ENCODE assay signal across 9 mouse cellular contexts in genomic region chr16:4781524-4782196, GRCm38 (mm10). TPM values are rescaled to one million over a fixed set of nuclear protein-coding genes. Genes with fewer than 3 reads are reported as not detected.
A peak's percentile ranks its signal among the peaks of the same experiment; 100 is the strongest.
DNase-seq lines count a peak whose midpoint lies in the region; ATAC-seq and TF ChIP-seq lines count a peak whose summit lies in the region.
"Had no signal": no experiment of that assay in that cellular context is flagged by ENCODE, and none has a peak within 500 bp of the region (broad histone marks: within the 10 kb centered on the region; RNA-seq: fewer than 3 reads in every experiment).

No protein-coding gene starts in this region.

- peaks cover 43% of the 10 kb centered on the region for H3K79me2 ChIP-seq in CH12.LX (replicated peaks; ENCODE audit: control insufficient read depth, extremely low read depth, insufficient read depth, poor library complexity, severe bottlenecking)

- no peak overlapping the region for H3K9ac ChIP-seq in CH12.LX (ENCODE audit: insufficient read depth, low read depth)
- no peak overlapping the region for H3K9ac ChIP-seq in midbrain, embryonic 11.5 days (ENCODE audit: low read length)

- WGBS in midbrain, embryonic 11.5 days: 97% methylated on average over 5 of the region's 5 CpGs

- DNase-seq in CH12.LX (ENCODE audit: extremely low read depth): peak; percentile 50
- peak; percentile 56 for DNase-seq in adrenal gland, adult 8-10 months
- peak; percentile 75 for DNase-seq in fibroblast of lung, adult 2 months (ENCODE audit: low read depth)
- DNase-seq in heart, postnatal 10 days: peak; percentile 77 to 82
- DNase-seq in layer of hippocampus, postnatal 36 days: peak; percentile 59 to 68
- peak; percentile 70 for DNase-seq in ovary, postnatal 36 days (ENCODE audit: low spot score)
- no peak for DNase-seq in midbrain, embryonic 11.5 days (ENCODE audit: low spot score, missing footprints)
- no peak for DNase-seq in T-cell, adult 2 months (ENCODE audit: low spot score)

- no peaks in the 10 kb centered on the region for H3K9me3 ChIP-seq in CH12.LX (replicated peaks; ENCODE audit: low read length)
- no peaks in the 10 kb centered on the region for H3K9me3 ChIP-seq in midbrain, embryonic 11.5 days (ENCODE audit: control insufficient read depth, low read length)

- intact Hi-C loops in heart, postnatal 10 days (cut with DNase I): loop anchor here (5.0 kb wide), 1 partner anchor 54 kb away; the partner anchor contains the start of gene Hmox2

- TF ChIP-seq RAD21 in CH12.LX (IDR thresholded peaks at IDR 0.05; ENCODE audit: low read depth, low read length): no peak

- no peak for TF ChIP-seq CTCF in CH12.LX (conservative IDR thresholded peaks at IDR 0.05 in 1 of 2, IDR thresholded peaks at IDR 0.05 in 1 of 2; ENCODE audit: low read depth in 2 of 2, low read length in 2 of 2)

- H3K4me3 ChIP-seq in CH12.LX (replicated peaks in 1 of 3; ENCODE audit: low read depth in 2 of 3, low read length in 2 of 3, poor library complexity in 1 of 3): peak overlapping the region in 1 of 3 experiments; percentile 6
- H3K4me3 ChIP-seq in midbrain, embryonic 11.5 days (ENCODE audit: low read depth, low read length): no peak overlapping the region

- peaks cover 23 to 65% of the 10 kb centered on the region in 2 experiments for H3K4me1 ChIP-seq in CH12.LX (ENCODE audit: control insufficient read depth in 1 of 2, insufficient read depth in 2 of 2)
- no peaks in the 10 kb centered on the region for H3K4me1 ChIP-seq in midbrain, embryonic 11.5 days (ENCODE audit: control insufficient read depth, insufficient read depth, low read length)

- H3K27ac ChIP-seq in CH12.LX (ENCODE audit: insufficient read depth, low read depth): peak overlapping the region; percentile 40
- H3K27ac ChIP-seq in midbrain, embryonic 11.5 days (ENCODE audit: low read depth, low read length): no peak overlapping the region

- peaks cover 13 to 58% of the 10 kb centered on the region in 2 experiments for H3K36me3 ChIP-seq in CH12.LX (replicated peaks in 1 of 2; ENCODE audit: control insufficient read depth in 1 of 2, insufficient read depth in 1 of 2, low read length in 1 of 2)
- no peaks in the 10 kb centered on the region; the same call in 1 of the 2 replicates for H3K36me3 ChIP-seq in midbrain, embryonic 11.5 days (ENCODE audit: control insufficient read depth, insufficient read depth, low read length)

- H3K4me2 ChIP-seq in CH12.LX (ENCODE audit: insufficient read depth, low read depth, poor library complexity, severe bottlenecking): peak overlapping the region; percentile 30
- no peak overlapping the region for H3K4me2 ChIP-seq in midbrain, embryonic 11.5 days

- ATAC-seq in midbrain, embryonic 11.5 days (ENCODE audit: low FRiP score): no peak

- TF ChIP-seq EP300 in CH12.LX (IDR thresholded peaks at IDR 0.05; ENCODE audit: low read length): peak; percentile 66

- no peaks in the 10 kb centered on the region for H3K27me3 ChIP-seq in CH12.LX (replicated peaks)
- H3K27me3 ChIP-seq in midbrain, embryonic 11.5 days (ENCODE audit: control insufficient read depth, insufficient read depth, low read length): no peaks in the 10 kb centered on the region

- TF ChIP-seq POLR2A in CH12.LX (IDR thresholded peaks at IDR 0.05; ENCODE audit: low read depth, low read length): no peak

- dilution Hi-C loops in CH12.LX (cut with MboI; ENCODE audit: extremely low pct_ligation_motif_present, extremely low pct_unique_long_range_greater_than_20kb, low sequenced_read_pairs): no loop called here

- in situ Hi-C loops in CH12.LX (cut with MboI; ENCODE audit: low pct_ligation_motif_present, low pct_unique_long_range_greater_than_20kb, low sequenced_read_pairs): no loop called here

TF ChIP-seq in CH12.LX, 34 proteins besides CTCF, POLR2A, EP300 and RAD21:
- TF ChIP-seq IRF4 (IDR thresholded peaks at IDR 0.05; ENCODE audit: low read depth, low read length): peak; percentile 20; the same call in 1 of the 2 replicates
- TF ChIP-seq ZC3H11A (IDR thresholded peaks at IDR 0.05; ENCODE audit: low read depth, low read length): no peak
- TF ChIP-seq MAX (IDR thresholded peaks at IDR 0.05; ENCODE audit: low read length): no peak
- peak; percentile 45; the same call in 1 of the 2 replicates for TF ChIP-seq ETS1 (conservative IDR thresholded peaks at IDR 0.05; ENCODE audit: low read depth, low read length)
- TF ChIP-seq SIN3A (IDR thresholded peaks at IDR 0.05; ENCODE audit: low read length): peak; percentile 25; the same call in 1 of the 2 replicates
- peak; percentile 89 for TF ChIP-seq MEF2A (IDR thresholded peaks at IDR 0.05; ENCODE audit: borderline replicate concordance, low read depth, low read length)
- TF ChIP-seq TCF12 (IDR thresholded peaks at IDR 0.05; ENCODE audit: low read depth, low read length): peak; percentile 55; the same call in 1 of the 2 replicates

RNA-seq across cellular contexts. Expression of gene Cdip1, which starts 8.4 kb away (rescaled TPM):
- total RNA-seq in CH12.LX (2012; rRNA removed): 28.0 and 28.7 TPM in 2 replicates
- total RNA-seq in CH12.LX (2014; rRNA removed): 20.0 and 22.3 TPM in 2 replicates
- polyA plus RNA-seq in CH12.LX (2012; ENCODE audit: insufficient read length, low read depth): 18.5 and 22.2 TPM in 2 replicates
- 100 to 1,000 TPM; 120 to 148 (median 143) TPM for total RNA-seq in adrenal gland, adult 8-10 months (2022)
- 10 to 100 TPM; 89.4 to 96.2 TPM for total RNA-seq in heart, postnatal 10 days (2021)
- total RNA-seq in layer of hippocampus, postnatal 36 days (2021): 100 to 1,000 TPM; 236 to 243 TPM
- 85.7 and 85.8 TPM in 2 replicates for polyA plus RNA-seq in midbrain, embryonic 11.5 days (2014; fragmentation: Nextera tagmentation; extraction: Ambion mirVana)

RNA-seq across cellular contexts. Expression of gene 4930562C15Rik, which starts 53.6 kb away (rescaled TPM):
- total RNA-seq in CH12.LX (2012; rRNA removed): 0.04 and 0.13 TPM in 2 replicates
- 0.11 and 0.20 TPM in 2 replicates for total RNA-seq in CH12.LX (2014; rRNA removed)
- polyA plus RNA-seq in CH12.LX (2012; ENCODE audit: insufficient read length, low read depth): 0.59 and 0.80 TPM in 2 replicates
- under 1 TPM in 1 of 4 experiments, not detected in 3; 0.14 TPM for total RNA-seq in adrenal gland, adult 8-10 months (2022)
- total RNA-seq in heart, postnatal 10 days (2021): not detected
- not detected for total RNA-seq in layer of hippocampus, postnatal 36 days (2021)
- 0.29 TPM in 1 of 2 replicates, not detected in the other for polyA plus RNA-seq in midbrain, embryonic 11.5 days (2014; fragmentation: Nextera tagmentation; extraction: Ambion mirVana)
- polyA plus RNA-seq: small intestine, adult 2 months had no signal

RNA-seq across cellular contexts. Expression of gene Hmox2, which starts 55.5 kb away (rescaled TPM):
- total RNA-seq in CH12.LX (2012; rRNA removed): 72.3 and 73.2 TPM in 2 replicates
- 74.0 and 80.4 TPM in 2 replicates for total RNA-seq in CH12.LX (2014; rRNA removed)
- polyA plus RNA-seq in CH12.LX (2012; ENCODE audit: insufficient read length, low read depth): 91.9 and 121 TPM in 2 replicates
- total RNA-seq in adrenal gland, adult 8-10 months (2022): 100 to 1,000 TPM in 1 of 4 experiments, 10 to 100 TPM in 3; 89.6 to 120 (median 94.1) TPM
- 10 to 100 TPM; 71.1 to 73.4 TPM for total RNA-seq in heart, postnatal 10 days (2021)
- 10 to 100 TPM; 88.2 to 98.0 TPM for total RNA-seq in layer of hippocampus, postnatal 36 days (2021)
- 82.2 and 82.7 TPM in 2 replicates for polyA plus RNA-seq in midbrain, embryonic 11.5 days (2014; fragmentation: Nextera tagmentation; extraction: Ambion mirVana)

Comparison
In these comparisons a context has a peak if more than half of its experiments do, and no peak if none do; other contexts are left out.
1. DNase-seq: peak in CH12.LX (single experiment), adrenal gland, adult 8-10 months (single experiment), fibroblast of lung, adult 2 months (single experiment), heart, postnatal 10 days (2 of 2), layer of hippocampus, postnatal 36 days (2 of 2) and ovary, postnatal 36 days (single experiment); none in midbrain, embryonic 11.5 days (single experiment) and T-cell, adult 2 months (single experiment).